Mouse (Mus musculus) lung, adult 2 months (tissue): ENCODE data around the gene Onecut1. TPM values are rescaled to one million over a fixed set of nuclear protein-coding genes. Genes with fewer than 3 reads are reported as not detected.

ENCODE experiments used
- DNase-seq: peaks from one replicate; pipeline ENCODE4 v3.0.0; 2022
- H3K4me1 ChIP-seq: fragments of 200-500 bp; 2 replicates; pipeline ENCODE4 v1.6.1; 2011; ENCODE audit warnings: low read length; ENCODE audit not compliant: control insufficient read depth, insufficient read depth
- H3K4me3 ChIP-seq: fragments of 200-500 bp; replicated peaks from 2 replicates; pipeline ENCODE3; 2011; ENCODE audit warnings: low read depth, mild to moderate bottlenecking, control low read depth, low read length; ENCODE audit errors: extremely low read depth
- CTCF ChIP-seq: fragments of 200-500 bp; IDR thresholded peaks from 2 replicates; pipeline ENCODE4 v1.5.1; 2011; ENCODE audit warnings: mild to moderate bottlenecking, low read length, control low read depth; ENCODE audit not compliant: insufficient read depth
- POLR2A ChIP-seq: fragments of 200-500 bp; IDR thresholded peaks from 2 replicates; pipeline ENCODE4 v1.6.1; 2011; ENCODE audit warnings: low read depth, mild to moderate bottlenecking, control low read depth, low read length, borderline replicate concordance; ENCODE audit errors: extremely low read depth
- whole genome bisulfite sequencing: fragments of 180-500 bp; shearing (Covaris S2); methylation state at CpG from one replicate; pipeline ENCODE4 v1.1.7; 2018; 5-methylcytosine and 5-hydroxymethylcytosine counted together
- polyA plus RNA-seq: library from polyadenylated mRNA; depleted of rRNA; stranded (reverse); fragments of >200 nt; gene quantifications from 2 replicates; pipeline ENCODE4 v1.2.3, GENCODE M21; 2012

The Onecut1 gene
- polyA plus RNA-seq, 1 experiment = not detected

- Histone ChIP-seq H3K4me3 (no peak overlapping the region), H3K4me1 (no peaks in the 10 kb centered on the region; the same call in 1 of the 2 replicates)
- WGBS = 9% methylated on average over 22 of the region's 22 CpGs
- no peak for TF ChIP-seq CTCF
- no peak for TF ChIP-seq POLR2A
- DNase-seq = no peak
These were observed 6.7 kb downstream of the Onecut1 start for GRCm38 (mm10) chr9:74868336-74868950.

GRCm38 (mm10) chr9:74870960-74871688 lies 9.4 kb downstream of the Onecut1 start:
- Histone ChIP-seq H3K4me1 (no peaks in the 10 kb centered on the region), H3K4me3 (no peak overlapping the region)
- DNase-seq = peak; percentile 47
- WGBS = 20% methylated on average over 13 of the region's 13 CpGs
- TF ChIP-seq CTCF (peak; percentile 79), POLR2A (no peak)

GRCm38 (mm10) chr9:74876328-74876727 lies 14.6 kb downstream of the Onecut1 start:
- no peaks in the 10 kb centered on the region for H3K4me1 ChIP-seq
- WGBS = 65% methylated on average over 6 of the region's 6 CpGs
- DNase-seq = no peak

GRCm38 (mm10) chr9:74877709-74878108 lies 16.0 kb downstream of the Onecut1 start:
- 41% methylated on average over 2 of the region's 2 CpGs for WGBS
- Histone ChIP-seq H3K4me3 (no peak overlapping the region), H3K4me1 (no peaks in the 10 kb centered on the region)
- TF ChIP-seq CTCF (no peak), POLR2A (no peak)
- DNase-seq = no peak

More at GRCm38 (mm10) chr9:74876328-74876727, 14.6 kb downstream of the Onecut1 start:
- TF ChIP-seq CTCF (no peak), POLR2A (no peak)
- H3K4me3 ChIP-seq = no peak overlapping the region

- no peak for DNase-seq
- WGBS = 69% methylated on average over 4 of the region's 4 CpGs
- H3K4me3 ChIP-seq = no peak overlapping the region
- H3K4me1 ChIP-seq = no peaks in the 10 kb centered on the region
- TF ChIP-seq CTCF = no peak
- TF ChIP-seq POLR2A = no peak
These were observed 26.1 kb downstream of the Onecut1 start for GRCm38 (mm10) chr9:74887866-74888265.

GRCm38 (mm10) chr9:74896742-74897141 lies 35.0 kb downstream of the Onecut1 start:
- DNase-seq = no peak
- no peak overlapping the region for H3K4me3 ChIP-seq
- H3K4me1 ChIP-seq = no peaks in the 10 kb centered on the region
- TF ChIP-seq POLR2A (no peak), CTCF (no peak)
- WGBS = 75% methylated on average over 7 of the region's 7 CpGs

- no peak for DNase-seq
- TF ChIP-seq CTCF (no peak), POLR2A (no peak)
- Histone ChIP-seq H3K4me3 (no peak overlapping the region), H3K4me1 (no peaks in the 10 kb centered on the region)
- WGBS = 77% methylated on average over 4 of the region's 4 CpGs
These were observed 35.8 kb downstream of the Onecut1 start for GRCm38 (mm10) chr9:74897375-74897982.

GRCm38 (mm10) chr9:74900141-74900540 lies 38.4 kb downstream of the Onecut1 start:
- no peak for TF ChIP-seq CTCF
- TF ChIP-seq POLR2A = no peak
- Histone ChIP-seq H3K4me3 (no peak overlapping the region), H3K4me1 (no peaks in the 10 kb centered on the region)
- WGBS = 87% methylated on average over 2 of the region's 2 CpGs
- no peak for DNase-seq

- peak; percentile 66 for DNase-seq
- WGBS = 6% methylated on average over 7 of the region's 7 CpGs
These were observed 43.3 kb downstream of the Onecut1 start for GRCm38 (mm10) chr9:74904866-74905508.

More at GRCm38 (mm10) chr9:74904866-74905508, 43.3 kb downstream of the Onecut1 start:
- no peak overlapping the region for H3K4me3 ChIP-seq
- peaks cover 6% of the 10 kb centered on the region; the same call in 1 of the 2 replicates for H3K4me1 ChIP-seq
- peak; percentile 43; the same call in 1 of the 2 replicates for TF ChIP-seq CTCF
- no peak for TF ChIP-seq POLR2A
